Mouse (Mus musculus): Measurements from ENCODE around the gene Hsd17b6. TPM values are rescaled to one million over a fixed set of nuclear protein-coding genes. Genes with fewer than 3 reads are reported as not detected.
A peak's percentile ranks its signal among the peaks of the same experiment; 100 is the strongest.

Hsd17b6 gene
- total and polyA plus RNA-seq, 2 experiments from 2014 or later, result not detected

GRCm38 (mm10) chr10:127966506-127966905 is 40.9 kb downstream of the Hsd17b6 start:
- Histone ChIP-seq H3K27me3 (ENCODE audit: insufficient read depth, low read length) (no peaks in the 10 kb centered on the region), H3K4me3 (ENCODE audit: low read length) (no peak overlapping the region), H3K9ac (replicated peaks; ENCODE audit: low read length) (no peak overlapping the region), H3K4me1 (ENCODE audit: insufficient read depth, low read length) (no peaks in the 10 kb centered on the region), H3K9me3 (ENCODE audit: low read length) (no peaks in the 10 kb centered on the region), H3K36me3 (ENCODE audit: insufficient read depth, low read length) (no peaks in the 10 kb centered on the region), H3K27ac (no peak overlapping the region), H3K4me2 (ENCODE audit: low read depth, low read length) (no peak overlapping the region)
- WGBS, result 90% methylated on average over 6 of the region's 6 CpGs
- DNase-seq (ENCODE audit: low spot score) (no peak), ATAC-seq (no peak)
- TF ChIP-seq CTCF (IDR thresholded peaks at IDR 0.05; ENCODE audit: low read depth), result no peak

GRCm38 (mm10) chr10:127964004-127964403 is 43.4 kb downstream of the Hsd17b6 start:
- Histone ChIP-seq H3K36me3 (ENCODE audit: insufficient read depth, low read length) (no peaks in the 10 kb centered on the region), H3K4me1 (ENCODE audit: insufficient read depth, low read length) (no peaks in the 10 kb centered on the region), H3K9me3 (ENCODE audit: low read length) (no peaks in the 10 kb centered on the region), H3K9ac (replicated peaks; ENCODE audit: low read length) (no peak overlapping the region), H3K4me3 (ENCODE audit: low read length) (no peak overlapping the region), H3K27me3 (ENCODE audit: insufficient read depth, low read length) (no peaks in the 10 kb centered on the region), H3K27ac (no peak overlapping the region), H3K4me2 (ENCODE audit: low read depth, low read length) (no peak overlapping the region)
- no peak for DNase-seq (ENCODE audit: low spot score)
- TF ChIP-seq CTCF (IDR thresholded peaks at IDR 0.05; ENCODE audit: low read depth), result no peak
- 58% methylated on average over 3 of the region's 3 CpGs for WGBS
- no peak for ATAC-seq

GRCm38 (mm10) chr10:127962451-127962850 is 45.0 kb downstream of the Hsd17b6 start:
- H3K9me3 ChIP-seq (ENCODE audit: low read length), result no peaks in the 10 kb centered on the region
- no peak overlapping the region for H3K4me3 ChIP-seq (ENCODE audit: low read length)
- no peak overlapping the region for H3K27ac ChIP-seq
- H3K4me2 ChIP-seq (ENCODE audit: low read depth, low read length), result no peak overlapping the region
- no peak for TF ChIP-seq CTCF (IDR thresholded peaks at IDR 0.05; ENCODE audit: low read depth)
- no peak for DNase-seq (ENCODE audit: low spot score)
- ATAC-seq, result no peak
- H3K9ac ChIP-seq (replicated peaks; ENCODE audit: low read length), result no peak overlapping the region
- 70% methylated on average over 3 of the region's 3 CpGs for WGBS
- H3K27me3 ChIP-seq (ENCODE audit: insufficient read depth, low read length), result no peaks in the 10 kb centered on the region
- H3K4me1 ChIP-seq (ENCODE audit: insufficient read depth, low read length), result no peaks in the 10 kb centered on the region
- H3K36me3 ChIP-seq (ENCODE audit: insufficient read depth, low read length), result no peaks in the 10 kb centered on the region

DNA sequence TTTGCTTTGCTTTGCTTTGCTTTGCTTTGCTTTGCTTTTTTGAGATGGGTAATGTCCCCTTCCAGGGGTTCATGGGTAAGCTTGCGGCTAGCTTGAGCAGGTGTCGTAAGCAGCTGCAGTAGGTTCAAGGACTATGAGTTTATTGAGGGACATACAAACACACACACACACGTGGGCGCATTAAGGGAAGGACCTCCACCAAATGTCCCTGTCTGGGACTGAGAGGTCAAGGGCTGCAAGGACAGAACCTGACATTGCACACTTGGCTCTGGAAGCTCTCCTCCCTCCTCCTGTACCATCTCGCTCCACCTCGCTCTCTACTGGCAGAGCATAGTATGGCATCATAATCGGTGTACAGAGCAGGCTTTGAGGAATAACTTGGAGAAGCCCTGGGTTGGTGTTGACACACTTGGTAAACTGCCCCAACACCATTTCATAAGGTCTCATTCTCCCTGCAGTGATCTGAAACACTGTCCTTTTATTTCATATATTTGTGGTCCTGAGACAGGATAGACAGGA is 48.2 kb downstream of the Hsd17b6 start:
- Histone ChIP-seq H3K36me3 (ENCODE audit: insufficient read depth, low read length) (no peaks in the 10 kb centered on the region), H3K27me3 (ENCODE audit: insufficient read depth, low read length) (no peaks in the 10 kb centered on the region), H3K4me2 (ENCODE audit: low read depth, low read length) (no peak overlapping the region), H3K9ac (replicated peaks; ENCODE audit: low read length) (no peak overlapping the region), H3K9me3 (ENCODE audit: low read length) (no peaks in the 10 kb centered on the region), H3K4me1 (ENCODE audit: insufficient read depth, low read length) (no peaks in the 10 kb centered on the region), H3K27ac (no peak overlapping the region), H3K4me3 (ENCODE audit: low read length) (no peak overlapping the region)
- TF ChIP-seq CTCF (IDR thresholded peaks at IDR 0.05; ENCODE audit: low read depth), result no peak
- ATAC-seq, result no peak
- DNase-seq (ENCODE audit: low spot score), result no peak
- WGBS, result 91% methylated on average over 7 of the region's 7 CpGs

DNA sequence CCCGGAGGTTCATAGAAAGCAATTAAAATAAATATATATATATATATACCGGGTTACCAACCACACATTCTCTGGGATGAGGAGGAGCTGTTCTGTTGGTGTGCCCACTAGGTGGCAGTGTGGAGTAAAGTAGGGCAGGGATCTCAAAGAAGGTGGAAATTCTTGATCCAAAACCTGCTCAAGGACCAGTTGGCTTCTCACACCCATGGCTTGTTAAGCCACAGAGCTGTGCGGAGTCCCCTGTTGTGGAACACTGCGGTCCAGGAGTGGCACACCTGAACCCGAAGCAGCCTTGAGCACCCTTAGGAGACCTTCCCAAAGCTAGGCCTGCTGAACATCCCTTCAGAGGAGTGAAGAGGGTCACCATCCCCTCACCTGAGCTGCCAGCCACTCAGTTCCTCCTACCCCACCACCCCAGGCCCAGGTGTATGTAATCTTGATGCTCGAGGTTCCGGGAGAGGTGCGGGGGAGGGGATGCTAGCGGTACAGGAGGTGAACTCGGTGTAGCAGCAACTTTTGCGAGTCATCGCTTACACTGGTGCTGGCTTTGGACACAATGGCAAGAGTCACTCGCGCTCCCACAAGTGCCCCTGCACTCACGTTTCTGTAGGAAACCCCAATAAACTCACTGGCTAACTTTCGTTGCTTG is 51.1 kb downstream of the Hsd17b6 start:
- DNase-seq (ENCODE audit: low spot score) (peak; percentile 73), ATAC-seq (peak; percentile 24; the same call in 1 of the 2 replicates)
- Histone ChIP-seq H3K4me2 (ENCODE audit: low read depth, low read length) (no peak overlapping the region), H3K4me1 (ENCODE audit: insufficient read depth, low read length) (no peaks in the 10 kb centered on the region), H3K36me3 (ENCODE audit: insufficient read depth, low read length) (no peaks in the 10 kb centered on the region), H3K27ac (no peak overlapping the region), H3K27me3 (ENCODE audit: insufficient read depth, low read length) (no peaks in the 10 kb centered on the region), H3K9me3 (ENCODE audit: low read length) (no peaks in the 10 kb centered on the region), H3K9ac (replicated peaks; ENCODE audit: low read length) (no peak overlapping the region), H3K4me3 (ENCODE audit: low read length) (no peak overlapping the region)
- peak; percentile 76 for TF ChIP-seq CTCF (IDR thresholded peaks at IDR 0.05; ENCODE audit: low read depth)
- 55% methylated on average over 16 of the region's 16 CpGs for WGBS

GRCm38 (mm10) chr10:127955034-127955433 is 52.4 kb downstream of the Hsd17b6 start:
- DNase-seq (ENCODE audit: low spot score) (no peak), ATAC-seq (no peak)
- Histone ChIP-seq H3K9ac (replicated peaks; ENCODE audit: low read length) (no peak overlapping the region), H3K9me3 (ENCODE audit: low read length) (no peaks in the 10 kb centered on the region), H3K27me3 (ENCODE audit: insufficient read depth, low read length) (no peaks in the 10 kb centered on the region), H3K4me3 (ENCODE audit: low read length) (no peak overlapping the region), H3K4me1 (ENCODE audit: insufficient read depth, low read length) (no peaks in the 10 kb centered on the region), H3K27ac (no peak overlapping the region), H3K4me2 (ENCODE audit: low read depth, low read length) (no peak overlapping the region), H3K36me3 (ENCODE audit: insufficient read depth, low read length) (no peaks in the 10 kb centered on the region)
- 69% methylated on average over 4 of the region's 4 CpGs for WGBS
- no peak for TF ChIP-seq CTCF (IDR thresholded peaks at IDR 0.05; ENCODE audit: low read depth)

DNA sequence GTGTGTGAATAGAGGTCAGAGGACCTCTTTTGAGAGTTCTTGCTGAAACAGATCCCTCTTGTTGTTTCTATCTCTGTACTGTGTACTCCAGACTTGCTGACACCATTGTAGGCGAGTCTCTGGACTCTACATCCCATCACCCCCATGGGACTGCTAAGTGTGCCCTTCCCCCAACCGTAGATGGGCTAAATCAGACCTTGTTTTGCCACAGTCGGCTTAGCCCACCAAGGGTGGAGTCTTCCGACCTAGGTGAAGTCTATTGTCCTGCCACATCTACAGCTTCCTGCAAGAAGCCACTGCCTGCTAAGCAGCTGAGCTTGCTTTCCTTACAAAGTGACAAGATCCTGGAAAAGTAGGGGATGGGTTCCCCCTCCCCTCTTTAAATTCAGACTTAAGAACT is 55.6 kb downstream of the Hsd17b6 start:
- no peaks in the 10 kb centered on the region for H3K4me1 ChIP-seq (ENCODE audit: insufficient read depth, low read length)
- TF ChIP-seq CTCF (IDR thresholded peaks at IDR 0.05; ENCODE audit: low read depth), result no peak
- WGBS, result 72% methylated on average over 4 of the region's 4 CpGs
- no peak overlapping the region for H3K4me2 ChIP-seq (ENCODE audit: low read depth, low read length)
- no peak overlapping the region for H3K4me3 ChIP-seq (ENCODE audit: low read length)
- no peak for ATAC-seq
- DNase-seq (ENCODE audit: low spot score), result no peak
- no peaks in the 10 kb centered on the region for H3K9me3 ChIP-seq (ENCODE audit: low read length)
- H3K27ac ChIP-seq, result no peak overlapping the region
- H3K9ac ChIP-seq (replicated peaks; ENCODE audit: low read length), result no peak overlapping the region
- H3K36me3 ChIP-seq (ENCODE audit: insufficient read depth, low read length), result no peaks in the 10 kb centered on the region
- no peaks in the 10 kb centered on the region for H3K27me3 ChIP-seq (ENCODE audit: insufficient read depth, low read length)
